Mouse (Mus musculus) limb, embryonic 13.5 days (tissue): Measurements from ENCODE around the gene Sgta. TPM values are rescaled to one million over a fixed set of nuclear protein-coding genes. Genes with fewer than 3 reads are reported as not detected.

Experiments used
- ATAC-seq: fragments of 200-750 bp; cut with Nextera tagmentation; 2 replicates; pipeline ENCODE4 v1.8.0; 2017; ENCODE audit warnings: low read depth, moderate number of reproducible peaks, moderate TSS enrichment; ENCODE audit not compliant: low FRiP score
- H3K27ac ChIP-seq: fragments of 300-500 bp; sonication (generic); 2 replicates; pipeline ENCODE4 v1.5.1; 2015; ENCODE audit warnings: inconsistent platforms, mild to moderate bottlenecking, moderate library complexity
- H3K27me3 ChIP-seq: fragments of 300-500 bp; sonication (generic); 2 replicates; pipeline ENCODE4 v1.6.1; 2015; ENCODE audit warnings: mild to moderate bottlenecking, inconsistent platforms
- H3K36me3 ChIP-seq: fragments of 300-500 bp; sonication (generic); 2 replicates; pipeline ENCODE4 v1.6.1; 2015; ENCODE audit warnings: inconsistent platforms, mild to moderate bottlenecking, moderate library complexity
- H3K4me1 ChIP-seq: fragments of 300-500 bp; sonication (generic); 2 replicates; pipeline ENCODE4 v1.6.1; 2015; ENCODE audit warnings: inconsistent platforms
- H3K4me2 ChIP-seq: fragments of 300-500 bp; sonication (generic); replicated peaks from 2 replicates; pipeline ENCODE4 v1.6.1; 2015; ENCODE audit warnings: inconsistent platforms, mild to moderate bottlenecking, moderate library complexity
- H3K4me3 ChIP-seq: fragments of 300-500 bp; sonication (generic); 2 replicates; pipeline ENCODE4 v1.5.1; 2015; ENCODE audit warnings: moderate library complexity, mild to moderate bottlenecking, inconsistent platforms
- H3K9ac ChIP-seq: fragments of 300-500 bp; sonication (generic); 2 replicates; pipeline ENCODE4 v1.6.1; 2015; ENCODE audit warnings: mild to moderate bottlenecking, inconsistent platforms
- H3K9me3 ChIP-seq: fragments of 300-500 bp; sonication (generic); 2 replicates; pipeline ENCODE4 v1.6.1; 2016; ENCODE audit warnings: inconsistent platforms
- WGBS: fragments of 180-500 bp; shearing (Covaris S2); methylation state at CpG from one replicate; pipeline ENCODE4 v1.1.7; 2015; 5-methylcytosine and 5-hydroxymethylcytosine counted together
- microRNA-seq: library from miRNA; unstranded; fragments of <30 nt; microRNA quantifications from one replicate; pipeline ENCODE4, GENCODE M21; 2016
- polyA plus RNA-seq: library from polyadenylated mRNA; unstranded; fragments of >200 nt; fragmentation: Nextera tagmentation; extraction: Ambion mirVana; gene quantifications from 2 replicates; pipeline ENCODE4 v1.2.1, GENCODE M21; 2015

The Sgta gene
- polyA plus RNA-seq, 1 experiment from 2014 or later = 231 TPM

DNA sequence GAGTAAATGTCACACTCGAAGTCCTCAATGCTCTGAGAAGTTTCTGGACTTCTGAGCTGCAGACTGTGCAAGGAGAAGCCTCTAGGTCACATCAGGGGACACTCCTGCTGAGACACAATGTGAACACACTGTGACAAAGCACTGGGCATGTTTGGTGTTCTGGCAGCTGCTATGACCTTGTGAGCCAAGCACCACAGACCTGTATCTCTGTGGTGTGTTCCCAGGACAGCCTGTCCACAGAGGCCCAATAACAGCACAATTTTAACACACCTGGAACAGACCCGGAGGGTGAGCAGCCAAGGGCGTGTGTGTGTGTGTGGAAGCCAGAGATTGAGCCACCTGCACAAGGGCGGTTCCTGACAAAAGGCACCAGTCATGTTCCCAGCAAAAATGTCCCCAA, 65.4 kb downstream of the Sgta start:
- Histone ChIP-seq H3K9me3 (no peaks in the 10 kb centered on the region), H3K9ac (0 out of 2 replicates have a peak overlapping the region, but pooled peaks have one; percentile 25), H3K4me2 (peak overlapping the region; percentile 44; the same call in 1 of the 2 replicates), H3K4me3 (0 out of 2 replicates have a peak overlapping the region, but pooled peaks have one; percentile 12), H3K27me3 (peaks cover 41% of the 10 kb centered on the region), H3K36me3 (no peaks in the 10 kb centered on the region), H3K4me1 (peaks cover 9% of the 10 kb centered on the region), H3K27ac (no peak overlapping the region)
- no peak for ATAC-seq
- 49% methylated on average over 4 of the region's 4 CpGs for WGBS

Small RNA genes lying within 50 kb of the gene (microRNA-seq; reads per million reads assigned to microRNA genes)
- gene Mir5615-1 = not detected
- gene Mir5615-2 = not detected

Other genes starting within 250 kb of the Sgta start
- 4.5 and 5.2 TPM in 2 replicates for gene Jsrp1, start 246.7 kb downstream of the Sgta start, polyA plus RNA-seq
- gene Oaz1, start 233.5 kb downstream of the Sgta start, polyA plus RNA-seq = 1,885 and 1,910 TPM in 2 replicates
- 0.92 and 1.3 TPM in 2 replicates for gene Lingo3, start 216.1 kb downstream of the Sgta start, polyA plus RNA-seq
- gene Lsm7, start 205.0 kb downstream of the Sgta start, polyA plus RNA-seq = 310 and 314 TPM in 2 replicates
- 49.0 and 54.1 TPM in 2 replicates for gene Sppl2b, start 204.9 kb downstream of the Sgta start, polyA plus RNA-seq
- gene Tmprss9, start 188.3 kb downstream of the Sgta start, polyA plus RNA-seq = 0.06 and 0.08 TPM in 2 replicates
- 306 and 335 TPM in 2 replicates for gene Timm13, start 159.2 kb downstream of the Sgta start, polyA plus RNA-seq
- gene Lmnb2, start 141.9 kb downstream of the Sgta start, polyA plus RNA-seq = 54.6 and 63.2 TPM in 2 replicates
- 32.3 and 32.7 TPM in 2 replicates for gene Gadd45b, start 130.1 kb downstream of the Sgta start, polyA plus RNA-seq
- 7.4 and 9.0 TPM in 2 replicates for gene Gng7, start 45.2 kb downstream of the Sgta start, polyA plus RNA-seq
- gene Diras1, start 34.5 kb downstream of the Sgta start, polyA plus RNA-seq = 0.15 and 0.33 TPM in 2 replicates
- 19.2 and 20.0 TPM in 2 replicates for gene Slc39a3, start 22.8 kb downstream of the Sgta start, polyA plus RNA-seq
- gene Thop1, start 9.9 kb upstream of the Sgta start, polyA plus RNA-seq = 58.4 and 62.0 TPM in 2 replicates
- 0.18 and 0.60 TPM in 2 replicates for gene Creb3l3, start 38.7 kb upstream of the Sgta start, polyA plus RNA-seq
- gene Map2k2, start 45.7 kb upstream of the Sgta start, polyA plus RNA-seq = 192 and 197 TPM in 2 replicates
- gene Zbtb7a, start 75.0 kb upstream of the Sgta start, polyA plus RNA-seq = 22.5 and 22.6 TPM in 2 replicates
- 62.2 and 62.3 TPM in 2 replicates for gene Pias4, start 107.7 kb upstream of the Sgta start, polyA plus RNA-seq
- gene Eef2, start 116.5 kb upstream of the Sgta start, polyA plus RNA-seq = 577 and 592 TPM in 2 replicates
- 53.4 and 53.7 TPM in 2 replicates for gene Dapk3, start 122.8 kb upstream of the Sgta start, polyA plus RNA-seq
- not detected in 2 replicates for gene 4930442H23Rik, start 123.7 kb upstream of the Sgta start, polyA plus RNA-seq
- 0.18 and 0.26 TPM in 2 replicates for gene Nmrk2, start 141.9 kb upstream of the Sgta start, polyA plus RNA-seq
- 0.20 and 0.43 TPM in 2 replicates for gene Atcay, start 170.7 kb upstream of the Sgta start, polyA plus RNA-seq
- gene Zfr2, start 173.0 kb upstream of the Sgta start, polyA plus RNA-seq = 11.5 and 11.6 TPM in 2 replicates
- 4.7 and 5.4 TPM in 2 replicates for gene Matk, start 192.8 kb upstream of the Sgta start, polyA plus RNA-seq
- gene Mrpl54, start 206.8 kb upstream of the Sgta start, polyA plus RNA-seq = 206 and 213 TPM in 2 replicates
- gene Apba3, start 206.8 kb upstream of the Sgta start, polyA plus RNA-seq = 63.3 and 63.5 TPM in 2 replicates
- 2.6 and 2.9 TPM in 2 replicates for gene Tjp3, start 231.4 kb upstream of the Sgta start, polyA plus RNA-seq
- 51.5 and 58.5 TPM in 2 replicates for gene Pip5k1c, start 232.8 kb upstream of the Sgta start, polyA plus RNA-seq